Mouse (Mus musculus): ENCODE measurements around the gene Hoxa5. TPM values are rescaled to one million over a fixed set of nuclear protein-coding genes. Genes with fewer than 3 reads are reported as not detected.

Hoxa5 gene
- total and polyA plus RNA-seq, 3 experiments = 0.83 to 4.1 (median 1.5) TPM

DNA sequence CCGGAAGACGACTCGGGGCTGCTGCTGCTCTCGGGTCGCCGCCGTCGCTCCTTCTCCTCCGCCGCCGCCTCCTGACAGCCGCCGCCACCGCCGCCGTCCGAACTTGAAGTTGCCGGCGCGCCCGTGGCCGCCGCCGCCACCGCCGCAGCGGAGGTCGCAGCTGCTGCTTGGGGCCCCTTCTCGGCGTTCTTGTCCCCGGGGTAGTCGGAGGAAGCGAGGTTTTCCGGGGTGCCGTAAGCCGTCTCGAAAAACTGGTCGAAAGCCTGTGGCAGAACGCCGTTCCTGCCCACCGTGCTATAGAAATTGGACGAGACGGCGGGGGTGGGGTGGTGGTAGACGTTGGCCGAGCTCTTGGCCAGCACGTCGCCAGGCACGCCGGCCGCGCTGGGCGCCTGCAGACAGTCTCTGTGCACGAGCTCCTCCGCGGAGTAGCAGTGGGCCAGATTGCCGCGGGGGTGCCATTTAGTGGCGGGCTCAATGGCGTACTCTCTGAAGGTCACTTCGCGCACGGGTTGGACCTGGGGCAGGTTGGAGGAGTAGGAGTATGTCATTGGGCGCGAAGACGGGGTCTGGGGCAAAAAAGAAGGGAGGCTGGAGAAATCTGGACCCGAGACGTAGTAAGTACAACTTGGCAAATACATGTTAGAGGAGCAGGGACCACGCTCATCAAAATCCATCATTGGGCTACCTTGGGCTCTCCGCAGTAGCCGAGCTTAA, 40.8 kb upstream of the Hoxa5 start:
- Histone ChIP-seq H3K9me3 (replicated peaks; ENCODE audit: low read length) (peaks cover 5% of the 10 kb centered on the region), H3K4me3 (replicated peaks in 1 of 3; ENCODE audit: low read depth in 2 of 3, low read length in 2 of 3, poor library complexity in 1 of 3) (no peak overlapping the region), H3K27ac (ENCODE audit: insufficient read depth, low read depth) (no peak overlapping the region), H3K4me2 (ENCODE audit: insufficient read depth, low read depth, poor library complexity, severe bottlenecking) (no peak overlapping the region), H3K36me3 (replicated peaks in 1 of 2; ENCODE audit: control insufficient read depth in 1 of 2, insufficient read depth in 1 of 2, low read length in 1 of 2) (no peaks in the 10 kb centered on the region), H3K9ac (ENCODE audit: insufficient read depth, low read depth) (no peak overlapping the region), H3K79me2 (replicated peaks; ENCODE audit: control insufficient read depth, extremely low read depth, insufficient read depth, poor library complexity, severe bottlenecking) (no peaks in the 10 kb centered on the region), H3K4me1 (ENCODE audit: control insufficient read depth in 1 of 2, insufficient read depth in 2 of 2) (peaks cover 0 to 9% of the 10 kb centered on the region in 2 experiments; a peak in 2 of 4 replicates), H3K27me3 (replicated peaks) (no peaks in the 10 kb centered on the region)
- in situ Hi-C loops (cut with MboI; ENCODE audit: low pct_ligation_motif_present, low pct_unique_long_range_greater_than_20kb, low sequenced_read_pairs) = no loop called here
- TF ChIP-seq TCF12 (IDR thresholded peaks at IDR 0.05; ENCODE audit: low read depth, low read length) (no peak), BHLHE40 (IDR thresholded peaks at IDR 0.05; ENCODE audit: low read depth, low read length) (no peak), MXI1 (IDR thresholded peaks at IDR 0.05; ENCODE audit: low read depth, low read length) (no peak), MAFK (IDR thresholded peaks at IDR 0.05; ENCODE audit: insufficient replicate concordance, low read length) (no peak), MAX (IDR thresholded peaks at IDR 0.05; ENCODE audit: low read length) (no peak), MYC (IDR thresholded peaks at IDR 0.05; ENCODE audit: low read depth, low read length) (no peak), POLR2AphosphoS2 (IDR thresholded peaks at IDR 0.05; ENCODE audit: low read depth, low read length) (no peak), ZC3H11A (IDR thresholded peaks at IDR 0.05; ENCODE audit: low read depth, low read length) (no peak), NRF1 (IDR thresholded peaks at IDR 0.05; ENCODE audit: low read depth, low read length) (no peak), CHD1 (IDR thresholded peaks at IDR 0.05; ENCODE audit: low read depth, low read length) (no peak), EP300 (IDR thresholded peaks at IDR 0.05; ENCODE audit: low read length) (no peak), SIN3A (IDR thresholded peaks at IDR 0.05; ENCODE audit: low read length) (no peak), NELFE (IDR thresholded peaks at IDR 0.05; ENCODE audit: low read depth, low read length) (no peak), SMC3 (IDR thresholded peaks at IDR 0.05; ENCODE audit: low read depth, low read length) (no peak), ZMIZ1 (IDR thresholded peaks at IDR 0.05; ENCODE audit: low read depth, low read length) (no peak), MEF2A (IDR thresholded peaks at IDR 0.05; ENCODE audit: borderline replicate concordance, low read depth, low read length) (no peak), ZNF384 (IDR thresholded peaks at IDR 0.05; ENCODE audit: low read depth, low read length) (no peak), RAD21 (IDR thresholded peaks at IDR 0.05; ENCODE audit: low read depth, low read length) (no peak), PAX5 (IDR thresholded peaks at IDR 0.05; ENCODE audit: low read length) (no peak), USF1 (IDR thresholded peaks at IDR 0.05; ENCODE audit: low read depth, low read length) (no peak)
- dilution Hi-C loops (cut with MboI; ENCODE audit: extremely low pct_ligation_motif_present, extremely low pct_unique_long_range_greater_than_20kb, low sequenced_read_pairs) = no loop called here
- no peak for DNase-seq (ENCODE audit: extremely low read depth)

DNA sequence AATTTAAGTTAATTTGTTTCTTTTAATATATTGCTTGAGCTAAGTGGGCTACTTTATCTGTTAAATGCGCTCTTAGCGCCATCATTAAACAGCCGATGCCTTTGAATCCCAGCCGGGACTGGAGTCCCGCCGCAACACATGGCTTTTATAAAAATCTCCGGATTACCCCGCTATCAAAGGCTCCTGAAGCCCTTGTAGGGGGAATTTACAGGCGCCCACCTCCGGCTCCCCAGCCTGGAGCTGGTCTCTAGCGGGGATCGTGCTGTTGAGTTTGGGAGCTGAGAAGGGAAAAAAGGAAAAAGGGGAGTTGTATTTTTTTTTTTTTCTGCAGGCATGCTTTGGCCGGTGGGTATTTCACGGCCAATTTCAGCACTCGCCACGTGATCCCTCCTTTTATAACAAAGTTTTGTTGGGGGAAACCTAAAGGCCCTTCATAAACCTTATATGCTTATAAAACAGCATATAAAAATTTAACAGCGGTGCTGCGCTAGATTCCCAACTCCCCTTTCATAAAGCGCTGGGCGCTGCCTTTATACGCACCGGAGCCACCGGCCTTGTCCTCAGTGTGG, 40.2 kb upstream of the Hoxa5 start:
- dilution Hi-C loops (cut with MboI; ENCODE audit: extremely low pct_ligation_motif_present, extremely low pct_unique_long_range_greater_than_20kb, low sequenced_read_pairs) = no loop called here
- no peak for DNase-seq (ENCODE audit: extremely low read depth)
- H3K4me2 ChIP-seq (ENCODE audit: insufficient read depth, low read depth, poor library complexity, severe bottlenecking) = no peak overlapping the region

More for the DNA sequence above, 40.2 kb upstream of the Hoxa5 start:
- no peaks in the 10 kb centered on the region for H3K36me3 ChIP-seq (replicated peaks in 1 of 2; ENCODE audit: control insufficient read depth in 1 of 2, insufficient read depth in 1 of 2, low read length in 1 of 2)
- H3K27me3 ChIP-seq (replicated peaks) = no peaks in the 10 kb centered on the region
- peaks cover 5% of the 10 kb centered on the region for H3K9me3 ChIP-seq (replicated peaks; ENCODE audit: low read length)
- TF ChIP-seq PAX5 (IDR thresholded peaks at IDR 0.05; ENCODE audit: low read length) (no peak), ZNF384 (IDR thresholded peaks at IDR 0.05; ENCODE audit: low read depth, low read length) (no peak), ELF1 (IDR thresholded peaks at IDR 0.05; ENCODE audit: low read depth, low read length) (no peak), NELFE (IDR thresholded peaks at IDR 0.05; ENCODE audit: low read depth, low read length) (no peak), CTCF (conservative IDR thresholded peaks at IDR 0.05 in 1 of 2, IDR thresholded peaks at IDR 0.05 in 1 of 2; ENCODE audit: low read depth in 2 of 2, low read length in 2 of 2) (no peak), USF1 (IDR thresholded peaks at IDR 0.05; ENCODE audit: low read depth, low read length) (no peak), POLR2AphosphoS2 (IDR thresholded peaks at IDR 0.05; ENCODE audit: low read depth, low read length) (no peak), ZKSCAN1 (IDR thresholded peaks at IDR 0.05; ENCODE audit: borderline replicate concordance, low read depth, low read length) (no peak), IRF4 (IDR thresholded peaks at IDR 0.05; ENCODE audit: low read depth, low read length) (no peak), MAZ (IDR thresholded peaks at IDR 0.05; ENCODE audit: low read depth, low read length) (no peak), EP300 (IDR thresholded peaks at IDR 0.05; ENCODE audit: low read length) (no peak), RAD21 (IDR thresholded peaks at IDR 0.05; ENCODE audit: low read depth, low read length) (no peak), JUND (conservative IDR thresholded peaks at IDR 0.05; ENCODE audit: low read depth, low read length) (no peak), UBTF (IDR thresholded peaks at IDR 0.05; ENCODE audit: low read depth, low read length) (no peak), JUN (IDR thresholded peaks at IDR 0.05; ENCODE audit: insufficient read depth, low read depth, low read length) (no peak), ETS1 (conservative IDR thresholded peaks at IDR 0.05; ENCODE audit: low read depth, low read length) (no peak), USF2 (conservative IDR thresholded peaks at IDR 0.05; ENCODE audit: low read depth, low read length) (no peak), E2F4 (IDR thresholded peaks at IDR 0.05; ENCODE audit: insufficient replicate concordance, low read depth, low read length) (no peak)
- H3K27ac ChIP-seq (ENCODE audit: insufficient read depth, low read depth) = no peak overlapping the region
- no peaks in the 10 kb centered on the region for H3K79me2 ChIP-seq (replicated peaks; ENCODE audit: control insufficient read depth, extremely low read depth, insufficient read depth, poor library complexity, severe bottlenecking)
- no peak overlapping the region for H3K9ac ChIP-seq (ENCODE audit: insufficient read depth, low read depth)
- no peak overlapping the region for H3K4me3 ChIP-seq (replicated peaks in 1 of 3; ENCODE audit: low read depth in 2 of 3, low read length in 2 of 3, poor library complexity in 1 of 3)
- peaks cover 0 to 9% of the 10 kb centered on the region in 2 experiments; a peak in 2 of 4 replicates for H3K4me1 ChIP-seq (ENCODE audit: control insufficient read depth in 1 of 2, insufficient read depth in 2 of 2)
- in situ Hi-C loops (cut with MboI; ENCODE audit: low pct_ligation_motif_present, low pct_unique_long_range_greater_than_20kb, low sequenced_read_pairs) = no loop called here
